Mouse (Mus musculus) heart, embryonic 12.5 days (tissue): ENCODE measurements around the gene Hc. TPM values are rescaled to one million over a fixed set of nuclear protein-coding genes. Genes with fewer than 3 reads are reported as not detected.

ENCODE experiments used
- ATAC-seq: fragments of 200-750 bp; cut with Nextera tagmentation; 2 replicates; pipeline ENCODE4 v1.8.0; 2017; ENCODE audit warnings: moderate TSS enrichment, moderate library complexity; ENCODE audit not compliant: insufficient number of reproducible peaks, low FRiP score
- H3K27ac ChIP-seq: fragments of 300-500 bp; sonication (generic); 2 replicates; pipeline ENCODE4 v1.5.1; 2016; ENCODE audit warnings: mild to moderate bottlenecking, moderate library complexity; ENCODE audit not compliant: poor library complexity, severe bottlenecking
- H3K27me3 ChIP-seq: fragments of 300-500 bp; sonication (generic); replicated peaks from 2 replicates; pipeline ENCODE4 v1.6.1; 2016; ENCODE audit warnings: mild to moderate bottlenecking, moderate library complexity
- H3K36me3 ChIP-seq: fragments of 300-500 bp; sonication (generic); 2 replicates; pipeline ENCODE4 v1.6.1; 2016; ENCODE audit warnings: mild to moderate bottlenecking, moderate library complexity
- H3K4me1 ChIP-seq: fragments of 300-500 bp; sonication (generic); replicated peaks from 2 replicates; pipeline ENCODE4 v1.6.1; 2016; ENCODE audit warnings: mild to moderate bottlenecking
- H3K4me2 ChIP-seq: fragments of 300-500 bp; sonication (generic); 2 replicates; pipeline ENCODE4 v1.6.1; 2016; ENCODE audit warnings: mild to moderate bottlenecking, moderate library complexity
- H3K4me3 ChIP-seq: fragments of 300-500 bp; sonication (generic); 2 replicates; pipeline ENCODE4 v1.5.1; 2016; ENCODE audit warnings: mild to moderate bottlenecking
- H3K9ac ChIP-seq: fragments of 300-500 bp; sonication (generic); 2 replicates; pipeline ENCODE4 v1.6.1; 2016; ENCODE audit warnings: mild to moderate bottlenecking, moderate library complexity
- H3K9me3 ChIP-seq: fragments of 300-500 bp; sonication (generic); replicated peaks from 2 replicates; pipeline ENCODE4 v1.6.1; 2016; ENCODE audit warnings: mild to moderate bottlenecking, moderate library complexity
- WGBS: fragments of 180-500 bp; shearing (Covaris S2); methylation state at CpG from one replicate; pipeline ENCODE4 v1.1.7; 2016; 5-methylcytosine and 5-hydroxymethylcytosine counted together
- polyA plus RNA-seq: library from polyadenylated mRNA; unstranded; fragments of >200 nt; fragmentation: Nextera tagmentation; extraction: Ambion mirVana; gene quantifications from 2 replicates; pipeline ENCODE4 v1.2.1, GENCODE M21; 2016

Hc gene
- polyA plus RNA-seq, 1 experiment from 2014 or later, result 0.17 TPM

DNA sequence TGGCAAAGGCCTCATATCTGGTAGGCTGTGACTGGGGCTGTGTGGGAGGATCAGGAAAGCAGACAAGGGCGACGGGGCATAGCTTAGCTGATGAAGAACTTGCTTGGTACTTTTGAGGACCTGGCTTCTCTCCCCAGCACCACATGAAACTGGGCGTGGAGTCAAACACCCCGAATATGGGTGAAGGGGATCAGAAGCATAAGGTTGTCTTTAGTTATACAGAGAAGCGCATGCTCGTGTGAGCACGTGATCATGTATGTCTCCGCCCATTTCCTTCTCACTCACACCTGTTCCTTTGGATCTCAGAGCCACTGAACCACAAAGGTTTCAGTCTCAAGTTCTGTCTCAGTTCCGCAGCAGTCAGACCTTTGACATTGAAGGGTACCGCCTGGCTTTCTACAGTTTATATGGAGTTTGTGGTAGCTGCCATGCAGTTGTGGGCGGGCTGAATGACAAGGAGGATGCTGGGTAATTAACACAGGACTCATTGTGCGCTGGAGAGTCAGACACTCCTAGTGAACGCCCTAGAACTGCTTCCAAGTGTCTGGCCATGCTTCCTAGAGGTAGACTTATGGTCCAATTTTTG lies 97.8 kb downstream of the Hc start:
- no peak overlapping the region for H3K9ac ChIP-seq
- peaks cover 3% of the 10 kb centered on the region; the same call in 1 of the 2 replicates for H3K9me3 ChIP-seq
- no peak overlapping the region for H3K4me2 ChIP-seq
- H3K4me1 ChIP-seq, result peaks cover 14% of the 10 kb centered on the region
- ATAC-seq, result no peak
- H3K4me3 ChIP-seq, result no peak overlapping the region
- 70% methylated on average over 13 of the region's 13 CpGs for WGBS
- no peak overlapping the region for H3K27ac ChIP-seq
- H3K27me3 ChIP-seq, result no peaks in the 10 kb centered on the region; the same call in none of the 2 replicates
- no peaks in the 10 kb centered on the region for H3K36me3 ChIP-seq

DNA sequence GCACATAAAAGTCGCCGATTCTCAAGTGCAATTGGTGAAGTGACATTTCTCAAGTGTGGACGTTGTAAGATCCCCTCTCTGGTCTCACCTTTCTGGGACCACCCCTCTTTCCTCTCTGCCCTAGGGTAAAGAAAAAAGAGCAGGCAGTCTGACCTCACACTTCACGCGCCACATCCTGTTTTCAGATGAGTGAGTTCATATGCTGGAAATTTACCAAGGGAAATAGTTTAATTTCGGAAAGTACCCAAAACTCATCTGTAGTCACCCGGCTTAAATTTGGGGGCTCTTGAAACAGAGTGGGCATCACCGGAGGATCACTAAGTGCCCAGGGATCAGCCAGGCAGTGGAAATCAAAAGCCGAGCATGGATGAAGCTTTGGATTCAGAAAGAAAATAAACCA lies 98.3 kb downstream of the Hc start:
- WGBS, result 67% methylated on average over 9 of the region's 9 CpGs
- H3K4me3 ChIP-seq, result no peak overlapping the region
- peaks cover 14% of the 10 kb centered on the region for H3K4me1 ChIP-seq
- H3K36me3 ChIP-seq, result no peaks in the 10 kb centered on the region
- peaks cover 3% of the 10 kb centered on the region; the same call in 1 of the 2 replicates for H3K9me3 ChIP-seq
- H3K4me2 ChIP-seq, result no peak overlapping the region
- ATAC-seq, result no peak
- no peak overlapping the region for H3K9ac ChIP-seq
- H3K27ac ChIP-seq, result no peak overlapping the region
- H3K27me3 ChIP-seq, result no peaks in the 10 kb centered on the region; the same call in none of the 2 replicates

DNA sequence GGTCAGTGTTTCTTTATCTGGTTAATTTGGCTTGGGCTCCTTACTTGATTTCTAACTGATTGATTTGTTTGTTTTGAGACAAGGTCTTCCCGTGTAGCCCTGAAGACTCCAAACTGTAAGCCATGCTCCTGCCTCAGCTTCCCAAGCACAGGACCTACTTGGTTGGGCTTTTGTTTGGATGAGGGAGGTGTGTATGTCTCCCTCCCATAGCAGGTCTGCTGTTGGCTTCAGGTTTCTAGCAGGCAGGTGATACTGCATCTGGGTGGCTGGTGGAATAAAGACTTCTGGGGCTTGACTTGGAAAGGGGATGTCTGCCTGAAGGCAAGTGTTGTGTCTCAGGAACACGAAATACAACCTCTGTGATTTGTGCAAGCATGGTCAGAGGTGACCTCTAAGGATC lies 99.0 kb downstream of the Hc start:
- ATAC-seq, result no peak
- Histone ChIP-seq H3K4me2 (no peak overlapping the region), H3K9me3 (peaks cover 3% of the 10 kb centered on the region; the same call in 1 of the 2 replicates), H3K27me3 (no peaks in the 10 kb centered on the region; the same call in none of the 2 replicates), H3K36me3 (no peaks in the 10 kb centered on the region), H3K9ac (no peak overlapping the region), H3K27ac (no peak overlapping the region), H3K4me3 (no peak overlapping the region), H3K4me1 (peaks cover 14% of the 10 kb centered on the region)
- WGBS, result 61% methylated on average over 2 of the region's 2 CpGs

DNA sequence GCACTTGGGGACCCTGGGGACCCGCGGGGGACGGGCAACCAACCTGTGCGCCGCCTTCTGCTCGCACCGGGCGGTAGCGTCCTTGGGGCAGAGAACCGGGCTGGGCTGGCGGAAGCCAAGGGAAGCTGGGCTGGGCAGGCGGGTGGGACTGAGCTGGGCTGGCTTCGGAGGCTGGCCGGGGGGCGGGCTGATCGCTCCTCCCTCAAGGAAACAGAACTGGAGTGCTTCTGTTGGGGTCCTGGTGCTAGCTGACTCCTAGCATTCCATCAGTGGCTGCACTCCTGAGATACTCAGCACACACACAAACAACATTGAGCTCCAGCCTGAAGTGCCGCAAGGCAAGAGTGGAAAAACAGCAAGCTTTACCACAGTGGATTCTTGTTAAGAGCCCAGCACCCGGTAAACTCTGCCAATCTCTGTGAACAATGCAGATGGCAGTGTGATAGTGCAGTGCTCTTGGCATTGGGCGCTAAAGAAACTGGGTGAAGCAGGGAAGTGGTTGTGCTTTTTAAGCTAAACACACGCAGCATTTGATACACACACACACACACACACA lies 99.7 kb downstream of the Hc start, which contains the start of gene Traf1:
Traf1 (minus strand) TSS at position 292 of the 556 bp plus-strand sequence.
- H3K36me3 ChIP-seq, result no peaks in the 10 kb centered on the region
- H3K27ac ChIP-seq, result no peak within 1 kb of the TSS
- no peaks in the 10 kb centered on the region; the same call in 1 of the 2 replicates for H3K27me3 ChIP-seq
- peak within 1 kb of the TSS; percentile 72 for H3K4me2 ChIP-seq
- ATAC-seq, result peak; percentile 56
- 10% methylated on average over 20 of the region's 20 CpGs for WGBS
- H3K4me1 ChIP-seq, result peaks cover 14% of the 10 kb centered on the region
- peak within 1 kb of the TSS; percentile 58 for H3K9ac ChIP-seq
- H3K4me3 ChIP-seq, result peak within 1 kb of the TSS; percentile 39
- H3K9me3 ChIP-seq, result peaks cover 3% of the 10 kb centered on the region; the same call in 1 of the 2 replicates

DNA sequence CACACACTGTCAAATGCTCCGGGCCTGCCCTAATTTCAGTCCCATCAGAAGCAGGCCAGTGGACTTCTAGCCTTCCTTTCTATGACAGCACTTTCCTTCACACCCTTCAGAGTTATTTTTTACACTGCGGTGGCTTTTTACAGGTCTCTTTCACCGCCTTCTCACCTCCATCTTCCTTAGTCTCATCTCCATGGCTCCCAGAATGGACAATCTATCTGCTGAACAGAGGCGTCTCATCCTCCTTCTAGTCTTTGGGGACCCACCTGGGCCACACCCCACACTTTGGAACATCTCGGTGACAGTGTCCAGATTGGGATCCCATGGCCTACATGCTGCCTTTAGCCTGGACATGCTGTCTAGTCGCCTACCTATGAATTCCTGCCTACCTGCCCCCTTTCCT lies 100.3 kb downstream of the Hc start:
- 59% methylated on average over 6 of the region's 6 CpGs for WGBS
- peak overlapping the region; percentile 39 for H3K4me3 ChIP-seq
- H3K27ac ChIP-seq, result no peak overlapping the region
- H3K9ac ChIP-seq, result peak overlapping the region; percentile 58
- no peaks in the 10 kb centered on the region; the same call in 1 of the 2 replicates for H3K27me3 ChIP-seq
- ATAC-seq, result no peak
- H3K4me2 ChIP-seq, result peak overlapping the region; percentile 72
- H3K4me1 ChIP-seq, result peaks cover 14% of the 10 kb centered on the region
- no peaks in the 10 kb centered on the region for H3K36me3 ChIP-seq
- peaks cover 3% of the 10 kb centered on the region; the same call in 1 of the 2 replicates for H3K9me3 ChIP-seq

DNA sequence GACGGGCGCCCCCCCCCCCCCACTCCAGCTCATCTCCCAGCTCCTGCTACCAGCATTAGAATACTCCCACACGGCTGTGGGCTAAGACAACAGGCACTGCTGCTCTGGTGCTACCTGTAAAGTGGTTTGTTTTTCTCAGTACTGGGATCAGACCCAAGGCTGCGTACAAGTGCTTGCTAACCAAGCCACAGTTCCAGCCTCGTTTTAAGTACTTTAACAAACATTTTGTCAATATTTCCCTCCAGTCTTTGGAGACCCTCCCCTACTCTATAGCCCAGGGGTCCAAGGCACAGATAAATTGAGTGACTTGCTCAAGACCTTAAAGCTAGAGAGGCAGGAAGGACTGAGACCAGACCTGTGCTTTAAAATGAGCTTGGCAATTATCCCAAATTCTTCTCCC lies 100.8 kb downstream of the Hc start:
- H3K9ac ChIP-seq, result no peak overlapping the region
- WGBS, result 72% methylated on average over 4 of the region's 5 CpGs
- no peak for ATAC-seq
- no peaks in the 10 kb centered on the region; the same call in 1 of the 2 replicates for H3K27me3 ChIP-seq
- no peak overlapping the region for H3K27ac ChIP-seq
- peaks cover 3% of the 10 kb centered on the region; the same call in 1 of the 2 replicates for H3K9me3 ChIP-seq
- no peaks in the 10 kb centered on the region for H3K36me3 ChIP-seq
- peaks cover 13% of the 10 kb centered on the region for H3K4me1 ChIP-seq
- H3K4me2 ChIP-seq, result no peak overlapping the region
- no peak overlapping the region for H3K4me3 ChIP-seq

DNA sequence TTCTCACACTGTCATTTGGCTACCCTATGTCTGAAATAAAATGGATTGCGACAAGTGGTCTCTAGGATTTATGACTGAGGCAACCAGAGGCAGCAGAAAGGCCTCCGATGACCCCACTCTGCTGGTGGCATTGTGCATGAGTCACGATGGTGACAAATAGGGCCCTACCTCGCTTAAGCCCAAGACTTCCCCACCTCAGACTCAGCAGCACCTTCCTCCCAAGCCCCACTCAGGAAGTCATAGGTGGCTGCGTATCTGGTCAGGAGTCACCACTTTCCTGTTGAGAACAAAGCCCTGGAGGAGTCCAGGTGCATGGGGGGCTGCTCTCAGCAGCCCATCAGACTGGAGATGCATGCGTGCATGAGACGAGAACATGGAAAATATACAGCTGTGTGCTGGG lies 102.7 kb downstream of the Hc start:
- H3K9me3 ChIP-seq, result peaks cover 3% of the 10 kb centered on the region; the same call in 1 of the 2 replicates
- H3K4me3 ChIP-seq, result no peak overlapping the region
- no peaks in the 10 kb centered on the region for H3K36me3 ChIP-seq
- WGBS, result 81% methylated on average over 7 of the region's 7 CpGs
- no peak overlapping the region for H3K9ac ChIP-seq
- H3K4me2 ChIP-seq, result no peak overlapping the region
- ATAC-seq, result no peak
- no peaks in the 10 kb centered on the region; the same call in 1 of the 2 replicates for H3K27me3 ChIP-seq
- peaks cover 8% of the 10 kb centered on the region for H3K4me1 ChIP-seq
- H3K27ac ChIP-seq, result no peak overlapping the region

DNA sequence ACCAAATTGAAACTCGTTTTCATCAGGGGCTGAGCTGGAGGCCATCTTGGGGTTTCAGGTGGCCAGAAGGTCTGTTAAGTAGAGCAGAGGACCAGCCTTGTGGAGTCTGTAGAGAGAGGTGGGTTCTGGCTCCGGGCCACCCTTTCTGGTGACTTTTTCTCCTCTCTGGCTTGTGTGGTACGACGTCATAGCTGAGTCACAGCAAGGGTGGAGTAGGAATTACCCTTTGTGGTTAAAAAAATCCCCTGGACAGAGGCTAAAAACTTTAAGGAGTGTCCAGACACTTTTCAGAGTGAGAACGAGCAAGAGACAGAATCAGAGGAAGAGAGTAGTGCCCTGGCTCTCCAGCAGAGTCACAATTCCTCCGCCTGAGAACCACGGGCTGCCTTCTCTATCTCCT lies 103.2 kb downstream of the Hc start:
- no peak overlapping the region for H3K9ac ChIP-seq
- no peak for ATAC-seq
- no peaks in the 10 kb centered on the region for H3K36me3 ChIP-seq
- no peak overlapping the region for H3K4me3 ChIP-seq
- peaks cover 8% of the 10 kb centered on the region for H3K4me1 ChIP-seq
- H3K27ac ChIP-seq, result no peak overlapping the region
- no peak overlapping the region for H3K4me2 ChIP-seq
- peaks cover 3% of the 10 kb centered on the region; the same call in 1 of the 2 replicates for H3K9me3 ChIP-seq
- WGBS, result 64% methylated on average over 7 of the region's 7 CpGs
- H3K27me3 ChIP-seq, result no peaks in the 10 kb centered on the region; the same call in 1 of the 2 replicates

DNA sequence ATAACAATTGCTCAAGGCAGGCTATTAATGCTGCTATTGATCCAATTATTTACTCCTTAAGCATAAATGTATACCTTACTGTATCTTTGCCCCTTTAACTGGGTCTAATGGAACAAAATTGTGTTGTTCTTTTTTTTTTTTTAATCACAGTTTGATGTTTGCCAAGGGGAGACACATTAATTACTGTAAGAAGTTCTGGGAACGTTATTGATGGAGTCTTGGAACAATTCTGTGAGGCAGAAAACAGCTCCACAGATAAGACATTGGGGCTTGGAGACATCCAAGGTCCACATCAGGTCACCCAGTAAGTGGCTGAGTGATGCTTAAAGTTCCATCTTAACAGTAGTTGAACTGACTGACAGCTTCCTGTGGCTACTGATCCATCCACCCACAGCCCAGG lies 103.8 kb downstream of the Hc start:
- no peak for ATAC-seq
- WGBS, result 66% methylated on average over 1 of the region's 1 CpGs
- no peak overlapping the region for H3K27ac ChIP-seq
- H3K4me3 ChIP-seq, result no peak overlapping the region
- no peaks in the 10 kb centered on the region; the same call in 1 of the 2 replicates for H3K27me3 ChIP-seq
- H3K36me3 ChIP-seq, result no peaks in the 10 kb centered on the region
- peaks cover 3% of the 10 kb centered on the region; the same call in 1 of the 2 replicates for H3K9me3 ChIP-seq
- no peak overlapping the region for H3K9ac ChIP-seq
- peaks cover 8% of the 10 kb centered on the region for H3K4me1 ChIP-seq
- no peak overlapping the region for H3K4me2 ChIP-seq

DNA sequence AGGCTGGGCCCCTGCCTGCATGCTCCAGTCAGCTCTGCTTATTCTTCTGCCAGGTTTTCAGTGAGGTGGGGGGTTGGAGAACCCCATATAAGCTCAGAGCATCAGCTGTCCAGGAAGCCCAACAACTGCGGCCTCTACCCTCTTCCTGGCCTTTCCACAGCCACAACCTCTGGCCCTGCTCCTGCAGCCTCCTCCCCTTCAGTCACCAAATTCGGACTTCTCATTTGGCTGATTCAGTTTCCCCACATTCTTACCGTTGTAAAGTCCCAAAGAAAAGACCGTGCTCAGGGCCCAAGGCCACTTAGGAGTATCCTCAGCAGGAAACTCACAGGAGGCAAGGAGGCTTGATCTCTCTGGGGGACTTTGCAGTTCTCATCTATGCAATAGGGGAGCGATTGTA lies 104.3 kb downstream of the Hc start:
- whole genome bisulfite sequencing, result 59% methylated on average over 5 of the region's 5 CpGs
- peaks cover 3% of the 10 kb centered on the region; the same call in 1 of the 2 replicates for H3K9me3 ChIP-seq
- no peak overlapping the region for H3K4me3 ChIP-seq
- peaks cover 8% of the 10 kb centered on the region for H3K4me1 ChIP-seq
- no peaks in the 10 kb centered on the region; the same call in 1 of the 2 replicates for H3K27me3 ChIP-seq
- no peaks in the 10 kb centered on the region for H3K36me3 ChIP-seq
- H3K27ac ChIP-seq, result no peak overlapping the region
- H3K9ac ChIP-seq, result no peak overlapping the region
- no peak overlapping the region for H3K4me2 ChIP-seq
- no peak for ATAC-seq

DNA sequence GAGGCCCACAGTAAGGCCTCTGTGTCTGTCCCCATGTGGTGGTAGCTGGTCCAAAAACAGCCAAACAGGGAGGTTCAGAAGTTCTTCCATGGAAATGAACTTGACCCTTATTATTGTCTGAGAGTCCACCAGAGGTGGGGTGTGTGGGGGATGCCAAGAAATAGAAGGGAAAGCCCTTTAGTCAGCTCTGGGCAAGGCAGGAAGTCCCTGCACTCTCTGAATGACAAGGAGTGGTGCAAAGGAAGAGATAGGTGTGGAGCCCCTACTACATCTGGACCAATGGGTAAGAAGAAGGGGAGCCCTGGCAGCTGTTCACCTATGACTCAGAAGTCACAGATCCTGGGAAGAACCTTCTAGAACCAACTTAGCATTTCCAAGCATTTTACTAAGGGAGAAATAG lies 106.9 kb downstream of the Hc start:
- no peaks in the 10 kb centered on the region for H3K4me1 ChIP-seq
- H3K9me3 ChIP-seq, result no peaks in the 10 kb centered on the region
- H3K9ac ChIP-seq, result no peak overlapping the region
- H3K4me3 ChIP-seq, result no peak overlapping the region
- H3K36me3 ChIP-seq, result no peaks in the 10 kb centered on the region
- no peak for ATAC-seq
- no peaks in the 10 kb centered on the region; the same call in 1 of the 2 replicates for H3K27me3 ChIP-seq
- no peak overlapping the region for H3K4me2 ChIP-seq
- no peak overlapping the region for H3K27ac ChIP-seq
